Mouse (Mus musculus) liver, postnatal 0 days (tissue): Measurements from ENCODE around the gene Kxd1.

Source experiments
- CTCF ChIP-seq: sonication (generic); IDR thresholded peaks from 2 replicates; pipeline ENCODE4 v1.5.1; 2016; ENCODE audit warnings: antibody characterized with exemption, low read depth
- EP300 ChIP-seq: IDR thresholded peaks from 2 replicates; pipeline ENCODE4 v1.6.1; 2016; ENCODE audit warnings: antibody characterized with exemption, low read depth, mild to moderate bottlenecking

DNA sequence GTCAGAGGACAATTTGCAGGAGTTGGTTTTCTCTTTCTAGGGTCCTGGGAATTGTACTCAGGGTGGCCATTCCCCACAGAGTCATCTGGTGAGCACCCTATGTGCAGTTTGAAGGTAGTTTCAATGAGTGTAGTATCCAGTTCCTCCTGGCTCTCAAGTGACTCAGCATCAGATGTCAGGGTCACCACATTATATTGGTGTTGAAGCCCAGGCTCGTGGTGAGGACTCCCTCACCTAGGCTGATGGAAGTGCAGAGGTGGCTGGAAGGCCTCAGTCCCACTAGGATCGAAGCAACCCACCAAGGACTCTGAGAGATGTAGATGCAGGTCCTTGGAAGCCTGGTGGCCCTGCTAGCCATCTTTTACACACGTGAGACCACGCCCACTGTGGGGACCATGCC, 18.7 kb upstream of the Kxd1 start:
- TF ChIP-seq EP300 (no peak), CTCF (no peak)
